Mouse (Mus musculus) liver, embryonic 11.5 days (tissue): ENCODE data around the gene Ralgps1. TPM values are rescaled to one million over a fixed set of nuclear protein-coding genes. Genes with fewer than 3 reads are reported as not detected.
A peak's percentile ranks its signal among the peaks of the same experiment; 100 is the strongest.
"Not testable (repeated sequence)": the region's sequence is repeated elsewhere in the genome, so short reads cannot be mapped to it uniquely, and the experiment has no call there.

ENCODE experiments used
- ATAC-seq: fragments of 200-750 bp; cut with Nextera tagmentation; replicated peaks from 2 replicates; pipeline ENCODE4 v1.8.0; 2017; ENCODE audit warnings: moderate number of reproducible peaks, mild to moderate bottlenecking, moderate TSS enrichment, moderate library complexity; ENCODE audit not compliant: low FRiP score
- DNase-seq: peaks from one replicate; pipeline ENCODE4 v3.0.0-alpha.2; 2017; ENCODE audit warnings: low spot score
- H3K27ac ChIP-seq: fragments of 300-500 bp; sonication (generic); 2 replicates; pipeline ENCODE4 v1.5.1; 2014; ENCODE audit warnings: mild to moderate bottlenecking, low read depth, low read length, control low read depth
- H3K27me3 ChIP-seq: fragments of 300-500 bp; sonication (generic); replicated peaks from 2 replicates; pipeline ENCODE4 v1.6.1; 2014; ENCODE audit warnings: low read length, mixed read lengths; ENCODE audit not compliant: control insufficient read depth, insufficient read depth
- H3K36me3 ChIP-seq: fragments of 300-500 bp; sonication (generic); 2 replicates; pipeline ENCODE4 v1.6.1; 2014; ENCODE audit warnings: mild to moderate bottlenecking, low read length, moderate library complexity, mixed read lengths; ENCODE audit not compliant: control insufficient read depth, insufficient read depth
- H3K4me1 ChIP-seq: fragments of 300-500 bp; sonication (generic); replicated peaks from 2 replicates; pipeline ENCODE4 v1.6.1; 2014; ENCODE audit warnings: low read length, mixed read lengths; ENCODE audit not compliant: control insufficient read depth, insufficient read depth
- H3K4me2 ChIP-seq: fragments of 300-500 bp; sonication (generic); 2 replicates; pipeline ENCODE4 v1.6.1; 2014; ENCODE audit warnings: mild to moderate bottlenecking, control low read depth, moderate library complexity
- H3K4me3 ChIP-seq: fragments of 300-500 bp; sonication (generic); 2 replicates; pipeline ENCODE4 v1.5.1; 2014; ENCODE audit warnings: low read depth, low read length, control low read depth
- H3K9ac ChIP-seq: fragments of 300-500 bp; sonication (generic); 2 replicates; pipeline ENCODE4 v1.6.1; 2014; ENCODE audit warnings: low read depth, low read length, control low read depth
- H3K9me3 ChIP-seq: fragments of 300-500 bp; sonication (generic); 2 replicates; pipeline ENCODE4 v1.6.1; 2016; ENCODE audit warnings: low read length, inconsistent platforms, mixed read lengths; ENCODE audit not compliant: control insufficient read depth
- WGBS: fragments of 180-500 bp; shearing (Covaris S2); extraction: QIAGEN DNeasy Blood & Tissue Kit; methylation state at CpG from one replicate; pipeline ENCODE4 v1.1.7; 2014; 5-methylcytosine and 5-hydroxymethylcytosine counted together
- polyA plus RNA-seq: library from polyadenylated mRNA; unstranded; fragments of >200 nt; fragmentation: Nextera tagmentation; extraction: Ambion mirVana; gene quantifications from 2 replicates; pipeline ENCODE4 v1.2.1, GENCODE M21; 2014

Gene Ralgps1
- polyA plus RNA-seq, 1 experiment from 2014 or later = 3.0 TPM

DNA sequence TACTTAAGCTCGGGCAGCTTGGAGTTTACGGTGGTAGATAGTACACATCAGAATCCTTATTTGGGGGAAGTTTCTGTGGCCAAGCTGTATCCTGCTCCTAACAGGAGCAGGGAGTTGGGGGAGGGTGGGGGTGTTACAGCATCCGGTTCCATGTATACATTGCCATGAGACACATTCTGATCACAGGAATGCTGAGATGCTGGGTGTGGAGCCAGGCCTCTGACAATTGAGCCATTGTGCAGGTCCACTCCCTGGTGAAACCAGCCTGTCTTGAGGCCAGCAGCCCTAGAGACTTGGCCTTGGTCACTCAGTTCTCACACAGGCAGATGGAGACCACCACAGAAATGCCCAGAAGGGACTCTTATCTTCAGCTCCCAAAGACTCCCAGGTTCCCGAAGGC is 151.6 kb downstream of the Ralgps1 start:
- H3K9me3 ChIP-seq = no peaks in the 10 kb centered on the region
- no peak overlapping the region for H3K4me3 ChIP-seq
- H3K9ac ChIP-seq = no peak overlapping the region
- H3K4me2 ChIP-seq = no peak overlapping the region
- H3K27me3 ChIP-seq = no peaks in the 10 kb centered on the region
- H3K27ac ChIP-seq = no peak overlapping the region
- H3K36me3 ChIP-seq = no peaks in the 10 kb centered on the region
- DNase-seq = no peak
- no peak for ATAC-seq
- 79% methylated on average over 4 of the region's 4 CpGs for WGBS
- H3K4me1 ChIP-seq = peaks cover 20% of the 10 kb centered on the region

DNA sequence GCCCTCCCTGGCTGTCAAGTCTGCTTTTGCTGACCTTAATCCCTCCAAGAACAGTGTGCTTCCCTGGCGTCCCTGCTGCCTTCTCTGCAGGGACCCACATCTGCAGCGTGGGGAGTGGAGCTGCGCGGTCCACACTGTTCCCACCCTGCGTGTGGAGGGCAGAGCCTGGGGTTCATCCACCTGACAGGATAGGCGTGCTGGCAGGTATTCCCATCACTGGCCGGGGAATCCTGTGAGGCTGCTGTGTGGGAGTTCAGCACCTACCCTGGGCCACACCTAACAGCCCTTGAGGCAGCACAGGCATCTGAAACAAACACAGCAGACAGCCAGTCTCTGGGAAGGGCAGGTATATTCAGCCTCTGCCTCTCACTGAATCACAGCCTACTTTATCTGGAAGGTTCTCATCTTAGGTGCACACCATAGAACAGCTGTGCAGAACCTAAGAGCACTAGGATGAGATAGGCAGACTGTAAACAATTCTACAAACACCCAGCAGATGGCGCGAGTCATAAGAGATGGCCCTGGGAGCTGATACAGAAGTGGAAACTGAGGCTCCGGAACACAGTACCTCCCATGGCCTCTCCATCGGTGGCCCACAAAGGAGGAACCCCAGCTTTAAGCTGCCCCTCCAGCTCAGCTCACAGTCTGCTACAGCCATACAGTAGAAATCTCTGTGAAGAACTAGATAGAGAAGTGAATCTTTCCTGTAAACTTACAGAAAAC is 152.2 kb downstream of the Ralgps1 start:
- Histone ChIP-seq H3K36me3 (no peaks in the 10 kb centered on the region), H3K4me3 (no peak overlapping the region), H3K27me3 (no peaks in the 10 kb centered on the region), H3K9me3 (no peaks in the 10 kb centered on the region), H3K9ac (no peak overlapping the region), H3K4me1 (peaks cover 20% of the 10 kb centered on the region), H3K4me2 (no peak overlapping the region), H3K27ac (no peak overlapping the region)
- 55% methylated on average over 11 of the region's 11 CpGs for whole genome bisulfite sequencing
- DNase-seq (no peak), ATAC-seq (no peak)

DNA sequence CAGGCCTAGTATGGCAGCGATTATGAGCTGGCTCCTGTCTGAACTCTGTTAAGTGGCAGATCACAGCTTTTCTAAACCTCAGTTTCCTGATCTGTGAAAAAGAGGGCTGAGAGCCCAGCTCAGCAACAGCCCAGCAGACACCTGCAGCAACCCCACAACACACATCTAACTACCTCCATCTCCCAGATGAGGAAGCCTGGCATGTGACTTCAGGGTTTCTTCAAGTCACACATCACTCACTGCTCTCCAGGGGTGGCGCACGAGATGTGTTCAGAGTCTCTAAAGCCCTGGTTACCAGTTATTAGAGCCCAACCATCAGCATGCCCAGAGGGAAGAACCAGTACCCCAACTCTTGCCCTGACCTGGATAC is 153.9 kb downstream of the Ralgps1 start:
- ATAC-seq (no peak), DNase-seq (no peak)
- no peaks in the 10 kb centered on the region for H3K9me3 ChIP-seq
- H3K36me3 ChIP-seq = no peaks in the 10 kb centered on the region
- peaks cover 20% of the 10 kb centered on the region for H3K4me1 ChIP-seq
- WGBS = 72% methylated on average over 3 of the region's 3 CpGs
- no peaks in the 10 kb centered on the region for H3K27me3 ChIP-seq
- H3K27ac ChIP-seq = no peak overlapping the region
- H3K4me3 ChIP-seq = no peak overlapping the region
- no peak overlapping the region for H3K9ac ChIP-seq
- peak overlapping the region; percentile 66 for H3K4me2 ChIP-seq

DNA sequence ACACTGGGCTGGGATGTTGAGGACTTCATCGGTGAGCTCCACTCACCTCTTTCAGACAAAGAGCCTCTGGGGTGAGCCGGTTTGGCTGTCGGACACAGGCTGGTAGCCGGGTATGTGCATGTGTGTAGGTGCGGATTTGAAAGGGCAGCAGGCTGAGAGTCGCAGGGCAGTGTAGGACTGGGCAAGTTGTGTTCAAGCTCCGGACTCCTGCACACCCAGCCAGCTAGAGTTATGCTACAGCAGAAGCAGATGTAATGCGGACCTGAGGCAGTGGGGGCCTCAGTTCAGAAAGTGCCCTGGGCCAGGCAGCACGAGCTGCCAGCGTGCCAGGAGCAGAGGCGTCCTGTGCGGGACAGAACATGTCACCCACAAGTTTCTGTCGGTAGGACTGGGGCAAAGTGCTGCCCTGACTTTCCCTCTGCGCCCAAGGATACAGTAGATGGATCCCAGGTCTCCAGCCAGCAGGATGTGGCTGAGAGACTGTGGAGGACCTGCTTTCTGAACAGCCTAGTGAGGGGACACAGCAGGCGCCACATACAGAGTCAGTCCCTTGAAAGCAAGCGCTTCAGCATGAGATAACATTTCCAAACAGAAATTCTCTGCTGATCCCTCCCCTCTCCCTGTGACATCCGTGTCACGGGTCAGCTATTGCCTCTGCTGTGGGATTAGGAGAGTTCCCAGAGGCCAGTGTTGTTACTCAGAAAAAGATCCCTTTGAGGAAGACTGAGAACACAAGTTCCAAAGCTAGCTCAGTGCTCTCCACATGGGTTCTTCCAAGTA is 154.5 kb downstream of the Ralgps1 start:
- peak overlapping the region; percentile 51 for H3K9ac ChIP-seq
- H3K27me3 ChIP-seq = no peaks in the 10 kb centered on the region
- peak overlapping the region; percentile 66 for H3K4me2 ChIP-seq
- H3K36me3 ChIP-seq = no peaks in the 10 kb centered on the region
- ATAC-seq (no peak), DNase-seq (no peak)
- H3K27ac ChIP-seq = peak overlapping the region; percentile 20; the same call in 1 of the 2 replicates
- H3K4me1 ChIP-seq = peaks cover 20% of the 10 kb centered on the region
- peak overlapping the region; percentile 49 for H3K4me3 ChIP-seq
- 30% methylated on average over 18 of the region's 18 CpGs for WGBS
- H3K9me3 ChIP-seq = no peaks in the 10 kb centered on the region

DNA sequence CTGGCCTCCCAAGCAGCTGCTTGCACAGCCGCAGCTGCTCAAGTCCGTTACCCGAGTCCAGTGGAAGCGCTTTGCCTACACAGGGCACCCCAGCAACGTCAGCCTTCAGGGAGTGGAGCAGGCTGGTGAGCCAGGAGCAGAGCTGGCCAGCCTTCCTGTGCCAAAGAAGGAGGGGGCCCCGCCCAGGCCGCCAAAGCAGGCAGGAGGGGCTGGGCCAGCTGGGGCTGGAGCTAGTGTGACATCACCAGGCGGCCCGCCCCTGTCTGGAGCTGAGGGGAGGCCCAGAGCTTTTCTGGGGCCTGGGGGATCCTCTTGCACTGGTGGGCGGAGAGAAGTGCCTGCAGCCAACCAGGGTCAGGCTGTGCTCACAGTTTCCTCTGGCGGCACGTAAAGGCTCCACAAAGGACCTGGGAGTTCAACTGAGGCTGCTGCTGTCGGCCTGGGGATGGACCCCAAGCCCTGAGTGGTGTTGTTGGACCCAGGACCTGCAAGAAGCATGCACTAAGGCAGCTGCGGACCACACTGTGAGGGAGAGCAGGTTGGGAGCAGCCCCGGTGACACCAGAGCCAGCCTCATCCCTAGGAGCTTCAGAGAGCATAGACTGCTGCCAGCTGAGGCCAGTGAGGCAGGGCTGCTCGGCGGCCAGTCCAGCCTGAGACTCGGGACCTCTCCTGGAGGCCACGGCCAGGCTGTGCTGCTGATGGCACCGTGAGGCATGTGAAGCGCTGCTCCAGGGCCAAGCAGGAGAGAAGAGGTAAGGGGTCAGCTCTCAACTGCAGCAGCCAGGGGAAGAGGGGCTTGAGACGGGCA is 155.4 kb downstream of the Ralgps1 start, which contains the start of gene Angptl2:
TSS of gene Angptl2 (plus strand) at position 370 of the 810 bp plus-strand sequence.
- DNase-seq (peak; percentile 86), ATAC-seq (peak; percentile 86)
- peak within 1 kb of the TSS; percentile 20; the same call in 1 of the 2 replicates for H3K27ac ChIP-seq
- no peaks in the 10 kb centered on the region for H3K36me3 ChIP-seq
- peak within 1 kb of the TSS; percentile 49 for H3K4me3 ChIP-seq
- H3K4me1 ChIP-seq = peaks cover 20% of the 10 kb centered on the region
- no peaks in the 10 kb centered on the region for H3K27me3 ChIP-seq
- peak within 1 kb of the TSS; percentile 66 for H3K4me2 ChIP-seq
- H3K9me3 ChIP-seq = no peaks in the 10 kb centered on the region
- H3K9ac ChIP-seq = peak within 1 kb of the TSS; percentile 51
- 6% methylated on average over 22 of the region's 22 CpGs for WGBS

DNA sequence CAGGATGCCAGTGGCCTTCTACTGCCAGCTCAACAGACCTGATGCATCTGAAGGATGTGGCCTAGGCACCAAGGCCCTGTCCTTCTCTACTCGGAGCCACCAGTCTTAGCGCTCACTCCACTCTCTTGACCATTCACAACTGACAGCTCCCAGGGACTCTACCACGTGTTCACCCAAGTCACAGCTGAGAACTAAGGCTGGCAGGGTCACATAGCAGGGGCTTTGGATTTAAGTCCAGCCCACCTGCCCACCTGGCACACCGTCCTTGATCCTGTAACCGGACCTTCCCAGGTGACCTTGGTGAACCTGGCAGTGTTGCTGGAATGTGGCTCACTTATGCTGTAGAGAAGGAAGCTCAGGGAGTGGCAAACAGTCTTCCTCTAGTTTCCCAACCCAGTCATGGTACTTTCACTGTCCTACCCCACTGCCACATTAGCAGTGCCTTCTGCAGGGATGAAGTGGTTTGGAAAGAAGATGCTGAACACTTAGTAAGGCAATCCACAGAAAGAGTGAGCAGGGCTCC is 156.0 kb downstream of the Ralgps1 start:
- Histone ChIP-seq H3K4me2 (peak overlapping the region; percentile 66), H3K27ac (no peak overlapping the region), H3K4me1 (peaks cover 22% of the 10 kb centered on the region), H3K4me3 (peak overlapping the region; percentile 49), H3K27me3 (no peaks in the 10 kb centered on the region), H3K9ac (0 out of 2 replicates have a peak overlapping the region, but pooled peaks have one; percentile 12), H3K36me3 (no peaks in the 10 kb centered on the region), H3K9me3 (no peaks in the 10 kb centered on the region)
- WGBS = 67% methylated on average over 5 of the region's 5 CpGs
- no peak; the same call in 1 of the 2 replicates for ATAC-seq
- DNase-seq = no peak

DNA sequence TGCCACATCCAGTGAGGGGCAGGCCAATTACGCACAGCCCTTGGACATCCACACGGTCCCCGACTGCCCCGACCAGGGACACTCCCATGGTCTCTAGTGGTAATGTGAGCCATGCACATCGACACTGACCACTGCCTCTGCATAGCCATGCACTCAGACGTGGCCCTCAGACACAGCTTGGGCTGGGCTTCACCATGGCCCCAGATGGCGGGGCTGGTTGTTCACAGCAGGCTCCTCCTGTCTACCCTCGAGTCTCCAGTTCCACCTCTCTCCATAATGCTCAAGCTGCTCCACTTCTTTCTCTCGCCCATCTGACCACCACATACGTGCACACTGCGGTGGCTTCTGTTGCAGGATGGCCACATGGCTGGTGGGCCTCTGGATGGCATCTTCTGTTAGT is 160.0 kb downstream of the Ralgps1 start:
- H3K9me3 ChIP-seq, H3K36me3 ChIP-seq, H3K4me2 ChIP-seq, H3K27ac ChIP-seq, H3K9ac ChIP-seq, H3K4me3 ChIP-seq, H3K27me3 ChIP-seq, DNase-seq: not testable (repeated sequence)
- 0 out of 2 replicates have a peak, but pooled peaks have one; percentile 13 for ATAC-seq
- WGBS = 81% methylated on average over 11 of the region's 11 CpGs
- H3K4me1 ChIP-seq = peaks cover 12% of the 10 kb centered on the region

DNA sequence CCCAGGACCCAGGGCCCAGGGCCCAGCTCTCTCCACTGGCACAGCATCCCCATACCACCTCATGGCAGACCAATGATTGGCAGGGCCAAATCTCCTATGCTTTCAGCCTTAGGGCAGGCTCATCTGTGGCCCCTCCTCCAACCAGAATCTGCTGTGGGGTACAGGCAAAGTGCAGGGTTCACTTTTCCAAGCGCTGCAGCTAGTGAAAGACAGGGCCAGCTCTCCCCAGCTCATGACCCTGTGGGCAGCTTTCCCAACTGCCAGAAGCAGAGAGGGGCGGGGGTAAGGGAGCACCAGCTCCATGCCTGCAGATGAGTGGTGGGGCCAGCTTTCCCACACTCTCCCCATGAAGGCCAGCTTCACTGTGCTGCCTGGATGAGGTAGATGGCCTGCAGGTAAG is 160.4 kb downstream of the Ralgps1 start:
- Histone ChIP-seq H3K9me3 (no peaks in the 10 kb centered on the region), H3K27me3 (no peaks in the 10 kb centered on the region), H3K4me2 (no peak overlapping the region), H3K4me3 (no peak overlapping the region), H3K9ac (no peak overlapping the region), H3K4me1 (peaks cover 11% of the 10 kb centered on the region), H3K36me3 (no peaks in the 10 kb centered on the region), H3K27ac (no peak overlapping the region; the same call in 1 of the 2 replicates)
- peak; percentile 35 for ATAC-seq
- DNase-seq = no peak
- 74% methylated on average over 2 of the region's 2 CpGs for WGBS
